Mouse (Mus musculus) pancreas, adult 10 weeks (tissue): Measurements from ENCODE around the gene Aplf. TPM values are rescaled to one million over a fixed set of nuclear protein-coding genes. Genes with fewer than 3 reads are reported as not detected.

ENCODE experiments used
- polyA plus RNA-seq: library from polyadenylated mRNA; stranded (reverse); fragments of 350-450 nt; fragmentation: Illumina TruSeq; extraction: RNeasy Lipid Tissue Mini Kit (QIAGEN cat#74804); gene quantifications from one replicate; pipeline ENCODE4 v1.2.3, GENCODE M21; 2015; ENCODE audit warnings: low read depth, low replicate concordance; ENCODE audit not compliant: insufficient read depth

Gene Aplf
- polyA plus RNA-seq = 1.2 TPM

DNA sequence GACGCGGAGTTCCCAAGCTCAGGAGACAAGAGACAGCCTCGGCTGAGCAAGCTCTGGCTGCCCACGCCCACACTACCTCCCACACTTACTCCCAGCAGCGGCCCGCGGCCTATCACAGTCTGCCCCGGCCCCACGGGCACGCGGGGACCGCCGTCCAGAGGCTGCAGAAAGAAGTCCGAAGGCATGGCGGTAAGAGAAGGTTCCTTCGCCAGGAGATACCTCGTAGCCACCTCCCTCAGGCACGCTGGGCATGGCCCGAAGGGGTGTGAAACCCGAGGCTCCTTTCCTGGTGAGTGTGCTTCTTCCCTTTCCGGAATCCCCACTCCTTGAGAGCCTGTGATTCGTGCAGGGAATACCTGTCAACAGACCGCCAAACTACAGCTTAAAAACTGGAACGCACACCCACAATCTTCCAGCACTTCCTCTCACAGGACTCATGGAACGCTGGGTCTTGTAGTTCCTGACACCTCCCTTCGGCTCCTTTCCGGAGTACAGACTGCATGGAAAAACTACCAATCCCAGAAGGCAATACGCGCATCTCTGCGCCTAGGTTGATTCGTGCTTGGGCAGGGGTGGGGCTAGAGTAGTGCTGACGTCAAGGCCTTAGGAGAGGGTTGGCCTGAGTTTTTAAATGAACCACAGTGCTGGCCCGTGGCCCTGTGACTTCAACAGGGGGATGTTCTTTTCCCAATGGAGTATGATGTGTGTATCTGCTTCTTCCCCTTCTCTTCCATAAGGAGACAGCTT, at the start of gene Aplf:
Aplf (minus strand) TSS at position 423 of the 747 bp plus-strand sequence.

GRCm38 (mm10) chr6:87590394-87591281, 81.4 kb downstream of the Aplf start, which contains the start of gene Prokr1:
Gene Prokr1 (minus strand): TSS chr6:87590743.

Other genes starting within 250 kb of the Aplf start
- not detected for gene Bmp10, start 243.2 kb downstream of the Aplf start, polyA plus RNA-seq
- gene Arhgap25, start 138.9 kb downstream of the Aplf start, polyA plus RNA-seq = 1.6 TPM
- 0.26 TPM for gene Prokr1, start 81.5 kb downstream of the Aplf start, polyA plus RNA-seq
- gene Efcc1, start 58.7 kb upstream of the Aplf start, polyA plus RNA-seq = 1.2 TPM
- not detected for gene Gp9, start 105.9 kb upstream of the Aplf start, polyA plus RNA-seq
- 4.3 TPM for gene Rab43, start 140.0 kb upstream of the Aplf start, polyA plus RNA-seq
- 0.72 TPM for gene Gm45140, start 163.6 kb upstream of the Aplf start, polyA plus RNA-seq
- 3.9 TPM for gene Isy1, start 166.6 kb upstream of the Aplf start, polyA plus RNA-seq
- gene Cnbp, start 178.9 kb upstream of the Aplf start, polyA plus RNA-seq = 82.7 TPM
- 33.3 TPM for gene Copg1, start 215.6 kb upstream of the Aplf start, polyA plus RNA-seq
- gene Hmces, start 241.7 kb upstream of the Aplf start, polyA plus RNA-seq = 7.3 TPM